Mouse (Mus musculus): ENCODE results near the gene Phactr3. TPM values are rescaled to one million over a fixed set of nuclear protein-coding genes. Genes with fewer than 3 reads are reported as not detected.

Gene Phactr3
- polyA plus RNA-seq (2015; fragmentation: Nextera tagmentation; extraction: Ambion mirVana): not detected in 2 replicates

GRCm38 (mm10) chr2:178118801-178119560 lies at the start of gene Phactr3:
Phactr3 (plus strand) TSS chr2:178118975.

GRCm38 (mm10) chr2:178078166-178078717 lies 40.5 kb upstream of the Phactr3 start, which contains the start of gene Zfp931:
Zfp931 (minus strand) TSS chr2:178078476.

Other genes starting within 250 kb of the Phactr3 start
- 7.5 and 8.4 TPM in 2 replicates for gene Gm14327, start 221.9 kb upstream of the Phactr3 start, polyA plus RNA-seq (2015; fragmentation: Nextera tagmentation; extraction: Ambion mirVana)
- gene Zfp972, start 193.4 kb upstream of the Phactr3 start, polyA plus RNA-seq (2015; fragmentation: Nextera tagmentation; extraction: Ambion mirVana): 0.37 and 0.63 TPM in 2 replicates
- gene Gm14326, start 161.7 kb upstream of the Phactr3 start, polyA plus RNA-seq (2015; fragmentation: Nextera tagmentation; extraction: Ambion mirVana): 32.2 and 33.4 TPM in 2 replicates
- gene Zfp971, start 95.7 kb upstream of the Phactr3 start, polyA plus RNA-seq (2015; fragmentation: Nextera tagmentation; extraction: Ambion mirVana): 16.9 and 18.5 TPM in 2 replicates
- gene Zfp931, start 40.5 kb upstream of the Phactr3 start, polyA plus RNA-seq (2015; fragmentation: Nextera tagmentation; extraction: Ambion mirVana): 11.5 and 13.2 TPM in 2 replicates

Data from urinary bladder, postnatal 0 days (tissue).